Mouse (Mus musculus) stomach, postnatal 0 days (tissue): Measurements from ENCODE around the gene Mical3. TPM values are rescaled to one million over a fixed set of nuclear protein-coding genes. Genes with fewer than 3 reads are reported as not detected.

Experiments
- ATAC-seq: fragments of 200-750 bp; cut with Nextera tagmentation; 2 replicates; pipeline ENCODE4 v1.8.0; 2017; ENCODE audit not compliant: low FRiP score, low TSS enrichment
- DNase-seq: peaks from one replicate; pipeline ENCODE4 v3.0.0-alpha.2; 2016; ENCODE audit warnings: low spot score
- H3K27ac ChIP-seq: fragments of 300-500 bp; sonication (generic); replicated peaks from 2 replicates; pipeline ENCODE4 v1.5.1; 2014; ENCODE audit warnings: mild to moderate bottlenecking, control low read depth
- H3K27me3 ChIP-seq: fragments of 300-500 bp; sonication (generic); 2 replicates; pipeline ENCODE4 v1.6.1; 2014; ENCODE audit warnings: low read length; ENCODE audit not compliant: control insufficient read depth, insufficient read depth
- H3K36me3 ChIP-seq: fragments of 300-500 bp; sonication (generic); 2 replicates; pipeline ENCODE4 v1.6.1; 2014; ENCODE audit warnings: low read length, mixed read lengths; ENCODE audit not compliant: control insufficient read depth, insufficient read depth
- H3K4me1 ChIP-seq: fragments of 300-500 bp; sonication (generic); replicated peaks from 2 replicates; pipeline ENCODE4 v1.6.1; 2014; ENCODE audit warnings: antibody characterized with exemption; ENCODE audit not compliant: control insufficient read depth, insufficient read depth
- H3K4me2 ChIP-seq: fragments of 300-500 bp; sonication (generic); replicated peaks from 2 replicates; pipeline ENCODE4 v1.6.1; 2014; ENCODE audit warnings: low read depth, mild to moderate bottlenecking, control low read depth, moderate library complexity
- H3K4me3 ChIP-seq: fragments of 300-500 bp; sonication (generic); 2 replicates; pipeline ENCODE4 v1.5.1; 2014; ENCODE audit warnings: low read depth, low read length, control low read depth
- H3K9ac ChIP-seq: fragments of 300-500 bp; sonication (generic); 2 replicates; pipeline ENCODE4 v1.6.1; 2014; ENCODE audit warnings: mild to moderate bottlenecking, low read length, control low read depth, mixed read lengths
- H3K9me3 ChIP-seq: fragments of 300-500 bp; sonication (generic); 2 replicates; pipeline ENCODE4 v1.6.1; 2016; ENCODE audit warnings: low read length; ENCODE audit not compliant: control insufficient read depth
- CTCF ChIP-seq: IDR thresholded peaks from 2 replicates; pipeline ENCODE4 v1.5.1; 2016; ENCODE audit warnings: antibody characterized with exemption, low read depth, mild to moderate bottlenecking, moderate library complexity
- EP300 ChIP-seq: optimal IDR thresholded peaks from 2 replicates; pipeline ENCODE3; 2016; ENCODE audit warnings: antibody characterized with exemption
- WGBS: fragments of 180-500 bp; shearing (Covaris S2); extraction: QIAGEN DNeasy Blood & Tissue Kit; methylation state at CpG from one replicate; pipeline ENCODE4 v1.1.7; 2014; 5-methylcytosine and 5-hydroxymethylcytosine counted together
- polyA plus RNA-seq: library from polyadenylated mRNA; unstranded; fragments of >200 nt; fragmentation: Nextera tagmentation; extraction: Ambion mirVana; gene quantifications from 2 replicates; pipeline ENCODE4 v1.2.1, GENCODE M21; 2015

Mical3 gene
- polyA plus RNA-seq, 1 experiment from 2014 or later = 4.5 TPM

GRCm38 (mm10) chr6:121162616-121163015 is 31.8 kb upstream of the Mical3 start:
- TF ChIP-seq EP300 (no peak), CTCF (no peak)
- H3K4me1 ChIP-seq = no peaks in the 10 kb centered on the region

GRCm38 (mm10) chr6:121160126-121160525 is 29.3 kb upstream of the Mical3 start:
- H3K4me3 ChIP-seq = no peak overlapping the region
- no peaks in the 10 kb centered on the region for H3K9me3 ChIP-seq
- H3K36me3 ChIP-seq = no peaks in the 10 kb centered on the region
- no peak overlapping the region for H3K9ac ChIP-seq
- H3K27me3 ChIP-seq = no peaks in the 10 kb centered on the region
- TF ChIP-seq EP300 (no peak), CTCF (no peak)
- no peak overlapping the region for H3K4me2 ChIP-seq
- DNase-seq (peak; percentile 74), ATAC-seq (peak; percentile 84)
- peak overlapping the region; percentile 61; the same call in 1 of the 2 replicates for H3K27ac ChIP-seq
- peaks cover 2% of the 10 kb centered on the region; the same call in 1 of the 2 replicates for H3K4me1 ChIP-seq
- 29% methylated on average over 6 of the region's 6 CpGs for whole genome bisulfite sequencing

More at GRCm38 (mm10) chr6:121162616-121163015, 31.8 kb upstream of the Mical3 start:
- Histone ChIP-seq H3K27ac (no peak overlapping the region), H3K9ac (no peak overlapping the region), H3K36me3 (no peaks in the 10 kb centered on the region), H3K4me2 (no peak overlapping the region), H3K4me3 (no peak overlapping the region), H3K27me3 (no peaks in the 10 kb centered on the region), H3K9me3 (no peaks in the 10 kb centered on the region)
- DNase-seq = no peak
- WGBS = 53% methylated on average over 12 of the region's 12 CpGs
- no peak for ATAC-seq

GRCm38 (mm10) chr6:121159616-121160015 is 28.8 kb upstream of the Mical3 start:
- 73% methylated on average over 5 of the region's 5 CpGs for WGBS
- no peak overlapping the region for H3K9ac ChIP-seq

GRCm38 (mm10) chr6:121156030-121156429 is 25.2 kb upstream of the Mical3 start:
- H3K4me3 ChIP-seq = no peak overlapping the region
- H3K9ac ChIP-seq = no peak overlapping the region
- no peak for DNase-seq
- H3K36me3 ChIP-seq = no peaks in the 10 kb centered on the region
- H3K4me2 ChIP-seq = no peak overlapping the region
- no peak for ATAC-seq
- H3K27ac ChIP-seq = no peak overlapping the region
- 49% methylated on average over 2 of the region's 2 CpGs for WGBS
- H3K9me3 ChIP-seq = no peaks in the 10 kb centered on the region
- no peaks in the 10 kb centered on the region for H3K27me3 ChIP-seq
- peaks cover 2% of the 10 kb centered on the region; the same call in 1 of the 2 replicates for H3K4me1 ChIP-seq
- TF ChIP-seq CTCF = no peak

More at GRCm38 (mm10) chr6:121159616-121160015, 28.8 kb upstream of the Mical3 start:
- no peaks in the 10 kb centered on the region for H3K27me3 ChIP-seq
- peaks cover 2% of the 10 kb centered on the region; the same call in 1 of the 2 replicates for H3K4me1 ChIP-seq
- peak overlapping the region; percentile 61; the same call in 1 of the 2 replicates for H3K27ac ChIP-seq
- peak; percentile 46 for DNase-seq
- no peak overlapping the region for H3K4me3 ChIP-seq
- no peak overlapping the region for H3K4me2 ChIP-seq
- peak; percentile 72 for ATAC-seq
- TF ChIP-seq EP300 (no peak), CTCF (no peak)
- H3K9me3 ChIP-seq = no peaks in the 10 kb centered on the region
- H3K36me3 ChIP-seq = no peaks in the 10 kb centered on the region

GRCm38 (mm10) chr6:121154451-121155300 is 23.9 kb upstream of the Mical3 start:
- Histone ChIP-seq H3K9ac (no peak overlapping the region), H3K4me2 (no peak overlapping the region), H3K27me3 (no peaks in the 10 kb centered on the region), H3K9me3 (no peaks in the 10 kb centered on the region), H3K36me3 (no peaks in the 10 kb centered on the region), H3K27ac (no peak overlapping the region), H3K4me3 (no peak overlapping the region), H3K4me1 (peaks cover 2% of the 10 kb centered on the region; the same call in 1 of the 2 replicates)
- no peak for DNase-seq
- no peak for ATAC-seq
- WGBS = 74% methylated on average over 16 of the region's 16 CpGs
- TF ChIP-seq EP300 = no peak
- no peak for TF ChIP-seq CTCF

GRCm38 (mm10) chr6:121153177-121153576 is 22.4 kb upstream of the Mical3 start:
- Histone ChIP-seq H3K36me3 (no peaks in the 10 kb centered on the region), H3K27ac (no peak overlapping the region), H3K4me1 (peaks cover 2% of the 10 kb centered on the region; the same call in 1 of the 2 replicates), H3K9ac (no peak overlapping the region), H3K4me2 (no peak overlapping the region), H3K4me3 (no peak overlapping the region), H3K27me3 (no peaks in the 10 kb centered on the region), H3K9me3 (no peaks in the 10 kb centered on the region)
- ATAC-seq (no peak), DNase-seq (no peak)
- TF ChIP-seq EP300 = no peak
- TF ChIP-seq CTCF = no peak
- 66% methylated on average over 8 of the region's 8 CpGs for WGBS
